Mouse (Mus musculus) spleen, adult 2 months (tissue): ENCODE results near the gene Trhr2.

ENCODE experiments used
- CTCF ChIP-seq: fragments of 200-500 bp; IDR thresholded peaks from 2 replicates; pipeline ENCODE4 v1.5.1; 2011; ENCODE audit warnings: mild to moderate bottlenecking, inconsistent platforms; ENCODE audit not compliant: insufficient read depth, insufficient read length, insufficient replicate concordance; ENCODE audit errors: extremely low read depth
- POLR2A ChIP-seq: fragments of 200-500 bp; IDR thresholded peaks from 2 replicates; pipeline ENCODE4 v1.6.1; 2011; ENCODE audit warnings: low read depth, low read length, inconsistent platforms

DNA sequence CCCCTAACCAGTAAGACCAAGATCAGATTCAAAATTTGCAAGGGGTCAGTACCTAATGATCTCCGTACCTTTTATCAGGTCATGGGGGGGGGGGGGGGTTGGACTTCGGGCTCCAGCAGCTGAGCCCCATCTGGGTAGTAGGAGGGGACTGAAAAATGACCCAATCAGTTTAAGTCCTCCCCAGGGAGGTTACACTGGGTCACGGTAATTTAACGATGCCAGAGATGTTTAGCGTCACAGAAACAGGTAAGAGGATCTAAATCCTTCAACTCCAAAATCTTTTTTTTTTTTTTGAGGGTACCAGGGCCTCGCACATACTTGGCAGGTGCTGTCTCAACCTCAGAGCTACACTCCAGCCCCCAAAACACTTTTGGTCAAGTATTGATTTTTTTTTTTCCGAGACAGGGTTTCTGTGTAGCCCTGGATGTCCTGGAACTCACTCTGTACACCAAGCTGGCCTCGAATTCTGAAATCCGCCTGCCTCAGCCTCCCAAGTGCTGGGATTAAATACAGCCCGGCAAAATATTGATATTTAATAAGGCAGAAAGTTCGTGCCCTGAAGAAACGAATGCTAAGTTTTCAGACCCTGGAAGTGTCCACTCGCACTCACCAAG, 15.3 kb upstream of the Trhr2 start:
- TF ChIP-seq POLR2A (no peak), CTCF (no peak)
